Mouse (Mus musculus) midbrain, embryonic 13.5 days (tissue): ENCODE results near the gene Vps72. TPM values are rescaled to one million over a fixed set of nuclear protein-coding genes. Genes with fewer than 3 reads are reported as not detected.

Experiments
- ATAC-seq: fragments of 200-750 bp; cut with Nextera tagmentation; 2 replicates; pipeline ENCODE4 v1.8.0; 2017; ENCODE audit warnings: mild to moderate bottlenecking, moderate TSS enrichment, moderate library complexity
- H3K27ac ChIP-seq: fragments of 300-500 bp; sonication (generic); 2 replicates; pipeline ENCODE4 v1.5.1; 2015; ENCODE audit warnings: inconsistent platforms, mild to moderate bottlenecking, moderate library complexity
- H3K27me3 ChIP-seq: fragments of 300-500 bp; sonication (generic); 2 replicates; pipeline ENCODE4 v1.6.1; 2015; ENCODE audit warnings: mild to moderate bottlenecking, inconsistent platforms
- H3K36me3 ChIP-seq: fragments of 300-500 bp; sonication (generic); 2 replicates; pipeline ENCODE4 v1.6.1; 2015; ENCODE audit warnings: mild to moderate bottlenecking, inconsistent platforms
- H3K4me1 ChIP-seq: fragments of 300-500 bp; sonication (generic); replicated peaks from 2 replicates; pipeline ENCODE4 v1.6.1; 2015; ENCODE audit warnings: inconsistent platforms
- H3K4me2 ChIP-seq: fragments of 300-500 bp; sonication (generic); replicated peaks from 2 replicates; pipeline ENCODE4 v1.6.1; 2015; ENCODE audit warnings: moderate library complexity, mild to moderate bottlenecking, inconsistent platforms
- H3K4me3 ChIP-seq: fragments of 300-500 bp; sonication (generic); replicated peaks from 2 replicates; pipeline ENCODE4 v1.5.1; 2015; ENCODE audit warnings: mild to moderate bottlenecking, inconsistent platforms
- H3K9ac ChIP-seq: fragments of 300-500 bp; sonication (generic); replicated peaks from 2 replicates; pipeline ENCODE4 v1.6.1; 2015; ENCODE audit warnings: mild to moderate bottlenecking, inconsistent platforms
- H3K9me3 ChIP-seq: fragments of 300-500 bp; sonication (generic); 2 replicates; pipeline ENCODE4 v1.6.1; 2016; ENCODE audit warnings: mild to moderate bottlenecking, inconsistent platforms
- WGBS: fragments of 180-500 bp; shearing (Covaris S2); methylation state at CpG from one replicate; pipeline ENCODE4 v1.1.7; 2015; 5-methylcytosine and 5-hydroxymethylcytosine counted together
- polyA plus RNA-seq: library from polyadenylated mRNA; unstranded; fragments of >200 nt; fragmentation: Nextera tagmentation; extraction: Ambion mirVana; gene quantifications from 2 replicates; pipeline ENCODE4 v1.2.1, GENCODE M21; 2015

Vps72 gene
- polyA plus RNA-seq, 1 experiment from 2014 or later: 262 TPM

DNA sequence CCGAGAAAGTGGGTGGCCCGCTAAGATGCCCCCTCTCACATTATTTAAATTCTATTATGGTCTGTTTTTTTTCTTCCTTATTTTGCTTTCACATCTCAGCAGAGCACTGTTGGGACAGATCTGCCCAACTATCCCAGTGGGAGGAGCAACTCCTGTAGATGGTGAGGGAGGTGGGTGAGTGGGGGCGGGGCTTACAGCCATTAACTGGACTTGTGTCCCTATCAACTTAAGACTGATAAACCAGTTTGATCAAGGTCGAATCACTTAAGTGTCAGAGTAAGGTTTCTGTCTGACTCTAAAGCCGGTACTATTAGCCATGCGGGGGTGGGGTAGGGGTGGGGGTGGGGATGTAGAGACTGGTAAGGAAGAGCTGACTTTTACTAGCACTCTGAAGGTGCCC lies 24.2 kb downstream of the Vps72 start:
- 36% methylated on average over 6 of the region's 6 CpGs for WGBS
- Histone ChIP-seq H3K4me2 (peak overlapping the region; percentile 57), H3K9me3 (no peaks in the 10 kb centered on the region), H3K4me1 (peaks cover 23% of the 10 kb centered on the region), H3K4me3 (peak overlapping the region; percentile 38), H3K36me3 (peaks cover 26% of the 10 kb centered on the region), H3K27me3 (no peaks in the 10 kb centered on the region), H3K9ac (peak overlapping the region; percentile 52; the same call in 1 of the 2 replicates), H3K27ac (no peak overlapping the region)
- ATAC-seq: no peak

DNA sequence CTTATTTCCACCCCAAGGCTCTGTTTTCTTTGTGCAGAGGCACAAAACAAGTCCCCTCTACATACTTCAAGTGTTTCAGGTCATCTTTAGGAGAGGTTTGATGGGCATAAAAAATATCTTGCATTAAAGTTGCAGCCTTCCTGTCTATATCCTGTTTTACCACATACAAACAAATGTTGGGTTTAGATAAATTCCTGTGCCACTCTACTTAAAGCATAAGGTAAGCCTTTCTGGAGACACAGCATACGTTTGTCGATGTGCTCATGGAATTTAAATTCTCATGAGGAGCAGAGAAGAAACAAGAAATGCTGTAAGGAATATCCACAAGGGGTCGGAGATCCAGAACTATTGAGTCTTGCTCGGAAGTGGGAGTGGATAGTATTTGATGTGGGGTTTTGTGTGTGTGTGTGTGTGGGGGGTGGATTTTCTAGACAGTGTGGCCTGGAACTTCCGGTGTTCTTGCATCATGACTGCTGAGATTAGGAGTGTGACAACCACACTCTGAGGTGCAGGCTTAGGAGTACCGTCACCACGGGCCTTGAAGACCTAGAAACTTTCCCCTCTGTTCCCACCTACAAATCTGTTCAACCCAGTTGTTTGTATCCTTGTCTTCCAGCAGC lies 24.7 kb downstream of the Vps72 start:
- peaks cover 27% of the 10 kb centered on the region for H3K36me3 ChIP-seq
- no peak overlapping the region; the same call in 1 of the 2 replicates for H3K9ac ChIP-seq
- ATAC-seq: no peak
- 87% methylated on average over 7 of the region's 7 CpGs for WGBS
- peak overlapping the region; percentile 38 for H3K4me3 ChIP-seq
- H3K9me3 ChIP-seq: no peaks in the 10 kb centered on the region
- H3K4me2 ChIP-seq: peak overlapping the region; percentile 57
- H3K27ac ChIP-seq: no peak overlapping the region
- no peaks in the 10 kb centered on the region for H3K27me3 ChIP-seq
- peaks cover 23% of the 10 kb centered on the region for H3K4me1 ChIP-seq

DNA sequence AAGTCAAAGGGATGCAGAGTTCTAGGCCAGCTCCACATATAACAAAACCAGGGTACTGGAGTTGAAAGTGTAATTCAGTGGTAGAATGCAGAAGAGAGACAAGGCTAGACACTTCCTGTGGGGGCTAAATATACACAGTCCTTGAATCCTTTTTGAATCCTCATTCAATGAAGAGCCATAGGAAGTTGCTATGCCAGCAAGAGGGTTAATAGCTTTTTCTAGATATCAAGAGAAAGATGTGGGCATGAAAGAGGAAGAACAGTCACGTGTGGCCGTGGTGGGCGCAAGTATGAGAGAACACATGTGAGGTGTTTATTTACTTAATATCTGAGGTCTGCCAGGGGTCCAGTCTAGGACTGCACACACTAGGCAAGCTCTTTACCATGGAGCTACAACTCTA lies 25.5 kb downstream of the Vps72 start:
- ATAC-seq: no peak
- Histone ChIP-seq H3K9me3 (no peaks in the 10 kb centered on the region), H3K9ac (no peak overlapping the region), H3K4me1 (peaks cover 23% of the 10 kb centered on the region), H3K27ac (no peak overlapping the region), H3K36me3 (peaks cover 24% of the 10 kb centered on the region), H3K4me3 (no peak overlapping the region), H3K27me3 (no peaks in the 10 kb centered on the region), H3K4me2 (no peak overlapping the region)
- 92% methylated on average over 3 of the region's 3 CpGs for WGBS

DNA sequence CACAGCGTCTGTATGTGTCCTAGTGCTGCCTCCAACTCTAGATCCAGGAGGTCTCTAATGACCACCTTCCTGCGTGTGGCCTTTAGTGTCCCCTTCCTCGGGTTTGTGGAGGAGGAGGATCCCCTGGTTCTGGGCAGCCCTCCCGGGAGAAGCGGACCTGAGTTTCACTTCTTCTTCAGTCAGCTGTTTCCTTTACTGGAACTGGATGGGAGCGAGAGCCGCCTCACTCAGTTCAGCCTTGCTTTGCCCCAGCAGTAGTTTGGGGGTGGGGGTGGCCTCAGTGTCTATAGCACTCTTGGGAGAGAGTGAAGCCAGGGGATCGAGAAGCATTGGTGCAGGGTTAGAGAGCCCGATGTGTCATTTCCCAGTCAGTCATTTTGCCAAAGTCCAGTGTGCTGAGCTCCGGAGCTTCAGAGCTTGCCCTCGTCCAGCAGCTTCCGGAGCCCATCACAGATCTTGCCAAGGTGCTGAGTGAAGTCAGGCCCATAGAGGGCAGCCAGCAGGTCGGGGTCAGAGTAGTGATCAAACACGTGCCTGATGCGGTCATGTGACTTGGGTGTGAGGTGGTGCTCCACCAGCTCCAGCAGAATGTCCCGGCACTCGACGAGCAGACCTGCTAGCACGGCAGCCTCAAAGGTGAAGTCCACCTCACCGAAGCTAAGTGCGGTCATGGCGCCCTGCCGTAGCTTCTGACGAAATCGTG lies 28.9 kb downstream of the Vps72 start:
- no peak overlapping the region for H3K27ac ChIP-seq
- peaks cover 15% of the 10 kb centered on the region for H3K4me1 ChIP-seq
- H3K4me2 ChIP-seq: no peak overlapping the region
- ATAC-seq: no peak
- H3K9ac ChIP-seq: no peak overlapping the region
- no peak overlapping the region for H3K4me3 ChIP-seq
- H3K36me3 ChIP-seq: peaks cover 19% of the 10 kb centered on the region
- H3K27me3 ChIP-seq: no peaks in the 10 kb centered on the region
- H3K9me3 ChIP-seq: no peaks in the 10 kb centered on the region
- WGBS: 80% methylated on average over 25 of the region's 25 CpGs

DNA sequence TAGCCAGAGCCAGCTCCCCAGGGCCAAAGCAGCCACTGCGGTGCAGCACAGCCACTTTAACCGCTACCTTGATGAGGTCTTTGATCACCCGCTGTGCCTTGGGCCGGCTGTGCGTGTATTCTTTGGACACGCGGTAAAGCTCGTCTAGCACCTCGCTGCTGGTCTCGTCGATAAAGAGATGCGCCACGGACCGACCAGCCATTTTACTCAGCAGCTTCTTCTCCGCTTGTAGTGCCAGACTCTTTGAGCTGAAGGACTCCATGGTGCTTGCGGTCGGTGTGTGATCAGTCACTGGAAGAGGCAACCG lies 29.4 kb downstream of the Vps72 start:
- H3K27ac ChIP-seq: no peak overlapping the region
- H3K9me3 ChIP-seq: no peaks in the 10 kb centered on the region
- H3K4me1 ChIP-seq: peaks cover 10% of the 10 kb centered on the region
- H3K4me3 ChIP-seq: no peak overlapping the region
- H3K27me3 ChIP-seq: no peaks in the 10 kb centered on the region
- ATAC-seq: no peak
- H3K4me2 ChIP-seq: no peak overlapping the region
- H3K36me3 ChIP-seq: peaks cover 19% of the 10 kb centered on the region
- 66% methylated on average over 18 of the region's 18 CpGs for WGBS
- H3K9ac ChIP-seq: no peak overlapping the region

DNA sequence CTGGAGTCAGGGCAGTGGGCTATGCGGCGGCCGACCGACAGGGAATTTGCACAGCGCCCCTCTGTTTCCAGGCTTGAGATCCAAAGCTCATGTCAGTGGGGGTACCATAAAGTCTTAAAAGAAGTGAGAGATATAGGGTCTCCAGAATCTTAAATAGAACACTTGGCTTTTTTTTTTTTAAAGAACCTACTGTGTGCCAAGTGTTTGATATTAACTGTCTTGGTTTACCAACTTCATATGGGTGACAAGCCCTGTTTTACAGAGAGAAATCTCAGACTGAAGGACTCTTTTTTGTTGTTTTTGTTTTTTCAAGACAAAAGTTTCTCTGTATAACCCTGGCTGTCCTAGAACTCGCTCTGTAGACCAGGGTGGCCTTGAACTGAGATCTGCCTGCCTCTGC lies 30.0 kb downstream of the Vps72 start:
- WGBS: 88% methylated on average over 6 of the region's 6 CpGs
- no peak for ATAC-seq
- Histone ChIP-seq H3K4me1 (peaks cover 5% of the 10 kb centered on the region), H3K4me2 (no peak overlapping the region), H3K27me3 (no peaks in the 10 kb centered on the region), H3K4me3 (no peak overlapping the region), H3K9ac (no peak overlapping the region), H3K9me3 (no peaks in the 10 kb centered on the region), H3K27ac (no peak overlapping the region), H3K36me3 (peaks cover 19% of the 10 kb centered on the region)

DNA sequence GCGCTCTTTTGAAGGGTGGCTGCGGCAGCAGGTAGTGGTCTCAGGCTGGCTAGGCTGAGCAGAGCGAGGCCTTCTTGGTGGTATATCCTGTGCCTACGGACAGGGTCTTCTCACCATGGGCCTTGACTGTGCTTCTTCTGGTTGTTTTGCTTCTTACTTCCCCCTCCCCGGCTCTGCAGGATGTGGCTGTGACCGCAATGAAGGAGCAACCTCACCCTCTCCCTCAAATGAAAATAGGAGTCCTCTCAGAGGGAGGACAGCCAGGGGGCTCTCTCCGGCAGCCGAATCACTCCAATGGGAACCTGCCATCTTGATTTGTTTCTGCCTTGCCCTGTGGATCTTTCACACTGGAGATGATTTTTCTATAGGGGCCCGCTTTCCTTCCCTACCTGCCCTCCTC lies 30.7 kb downstream of the Vps72 start:
- no peaks in the 10 kb centered on the region; the same call in 1 of the 2 replicates for H3K4me1 ChIP-seq
- no peak for ATAC-seq
- no peak overlapping the region for H3K9ac ChIP-seq
- WGBS: 93% methylated on average over 9 of the region's 9 CpGs
- H3K36me3 ChIP-seq: peaks cover 19% of the 10 kb centered on the region
- no peak overlapping the region for H3K4me2 ChIP-seq
- no peaks in the 10 kb centered on the region for H3K27me3 ChIP-seq
- no peak overlapping the region for H3K27ac ChIP-seq
- H3K4me3 ChIP-seq: no peak overlapping the region
- no peaks in the 10 kb centered on the region for H3K9me3 ChIP-seq

DNA sequence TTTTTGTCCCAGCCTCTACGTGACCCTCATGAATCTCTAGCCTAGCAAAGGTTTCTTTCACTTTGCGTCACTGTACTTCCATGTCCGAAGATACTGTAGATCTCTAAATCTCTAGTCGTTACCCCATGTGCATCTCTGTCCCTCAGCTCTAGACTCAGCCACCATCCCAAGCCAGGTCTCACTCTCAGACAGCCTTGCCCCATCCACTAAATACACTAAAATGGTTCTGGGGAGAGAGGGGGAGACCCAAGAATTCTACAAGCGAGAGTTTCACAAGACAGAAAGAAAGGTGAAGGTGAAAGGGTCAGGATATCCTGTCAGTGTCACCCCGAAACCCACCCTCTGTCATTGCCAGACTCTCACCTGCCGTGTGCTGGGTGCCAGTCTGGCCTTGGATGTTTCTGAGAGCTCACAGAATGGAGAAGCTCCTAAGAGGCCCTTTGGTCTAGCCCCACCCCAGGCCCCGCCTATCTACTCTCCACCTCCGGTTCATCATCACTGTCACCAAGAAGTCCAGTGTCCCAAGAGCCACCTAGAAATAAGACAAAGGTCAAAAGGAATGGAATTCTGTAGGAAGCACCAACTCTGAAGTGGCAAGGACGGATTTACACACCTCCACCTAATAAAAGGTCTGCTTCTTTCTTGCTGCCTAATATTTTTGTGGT lies 31.3 kb downstream of the Vps72 start, which contains the start of gene Tnfaip8l2:
TSS of gene Tnfaip8l2 (minus strand) at position 409 of the 665 bp plus-strand sequence.
- peaks cover 19% of the 10 kb centered on the region for H3K36me3 ChIP-seq
- peak; percentile 62; the same call in 1 of the 2 replicates for ATAC-seq
- WGBS: 83% methylated on average over 10 of the region's 10 CpGs
- no peak within 1 kb of the TSS for H3K9ac ChIP-seq
- H3K4me3 ChIP-seq: no peak within 1 kb of the TSS
- no peaks in the 10 kb centered on the region for H3K9me3 ChIP-seq
- no peak within 1 kb of the TSS for H3K4me2 ChIP-seq
- no peaks in the 10 kb centered on the region for H3K4me1 ChIP-seq
- no peaks in the 10 kb centered on the region for H3K27me3 ChIP-seq
- H3K27ac ChIP-seq: no peak within 1 kb of the TSS

DNA sequence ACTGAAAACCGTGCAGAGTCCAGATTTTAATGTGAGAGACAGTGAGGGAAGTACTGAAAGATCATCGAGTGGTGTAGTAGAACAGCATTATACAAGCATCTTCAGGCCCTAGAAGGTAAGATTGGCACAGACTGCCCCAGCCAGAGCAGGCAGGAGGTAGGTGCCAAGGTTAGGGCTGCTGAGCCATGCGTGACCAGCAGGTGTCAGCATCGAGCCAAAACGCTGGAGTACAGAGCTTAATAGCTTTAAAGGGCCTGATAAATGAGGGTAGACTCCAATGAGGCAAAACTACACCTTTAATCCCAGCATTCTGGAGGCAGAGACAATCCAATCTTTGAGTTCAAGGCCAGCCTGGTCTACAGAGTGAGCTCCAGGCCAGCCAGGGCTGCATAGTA lies 31.8 kb downstream of the Vps72 start:
- Histone ChIP-seq H3K9ac (no peak overlapping the region), H3K4me2 (no peak overlapping the region), H3K36me3 (peaks cover 19% of the 10 kb centered on the region), H3K27me3 (no peaks in the 10 kb centered on the region), H3K27ac (no peak overlapping the region), H3K9me3 (no peaks in the 10 kb centered on the region), H3K4me1 (no peaks in the 10 kb centered on the region), H3K4me3 (no peak overlapping the region)
- ATAC-seq: peak; percentile 74
- WGBS: 9% methylated on average over 5 of the region's 5 CpGs

DNA sequence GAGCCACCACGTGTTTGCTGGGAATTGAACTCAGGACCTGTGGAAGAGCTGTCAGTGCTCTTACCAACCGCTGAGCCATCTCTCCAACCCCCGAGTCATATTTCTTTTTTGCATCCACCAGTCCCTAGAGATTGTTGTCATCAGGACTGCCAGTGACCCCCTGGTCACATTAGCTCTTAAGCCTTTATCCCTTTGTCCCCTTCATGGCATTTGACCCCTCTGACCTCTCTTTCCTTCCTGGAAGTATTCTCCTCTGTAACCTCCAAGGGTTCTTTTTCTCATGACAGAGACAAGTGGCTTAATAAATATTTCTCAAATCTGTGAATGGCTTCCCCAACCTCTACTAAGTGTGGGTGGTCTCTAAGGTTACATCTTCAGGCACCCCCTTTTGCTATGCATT lies 37.1 kb downstream of the Vps72 start:
- Histone ChIP-seq H3K4me2 (no peak overlapping the region), H3K9me3 (no peaks in the 10 kb centered on the region), H3K4me3 (no peak overlapping the region), H3K4me1 (no peaks in the 10 kb centered on the region), H3K36me3 (no peaks in the 10 kb centered on the region), H3K9ac (no peak overlapping the region), H3K27me3 (no peaks in the 10 kb centered on the region), H3K27ac (no peak overlapping the region)
- no peak for ATAC-seq
- 55% methylated on average over 3 of the region's 3 CpGs for WGBS

DNA sequence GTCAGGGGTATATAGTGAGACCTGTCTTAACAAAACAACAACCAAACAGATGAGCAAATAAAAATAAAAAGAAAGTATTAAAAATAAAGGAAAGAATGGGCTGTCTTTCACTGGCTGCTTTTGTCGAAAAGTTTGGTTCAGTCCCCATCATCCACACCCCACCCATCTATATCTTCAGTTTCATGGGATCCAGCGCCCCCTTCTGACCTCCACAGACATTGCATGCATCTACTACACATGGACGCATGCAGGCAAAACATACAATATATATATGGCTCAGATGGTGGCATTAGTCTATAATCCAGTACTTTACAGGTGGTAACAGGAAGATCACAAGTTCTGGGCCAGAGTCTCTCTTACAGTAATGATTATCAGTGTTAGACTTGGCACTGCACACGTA lies 43.1 kb downstream of the Vps72 start:
- H3K4me1 ChIP-seq: no peaks in the 10 kb centered on the region
- no peak overlapping the region for H3K9ac ChIP-seq
- no peak overlapping the region for H3K4me2 ChIP-seq
- H3K27ac ChIP-seq: no peak overlapping the region
- no peak for ATAC-seq
- WGBS: 51% methylated on average over 4 of the region's 4 CpGs
- no peaks in the 10 kb centered on the region for H3K36me3 ChIP-seq
- no peaks in the 10 kb centered on the region for H3K27me3 ChIP-seq
- no peaks in the 10 kb centered on the region for H3K9me3 ChIP-seq
- no peak overlapping the region for H3K4me3 ChIP-seq

DNA sequence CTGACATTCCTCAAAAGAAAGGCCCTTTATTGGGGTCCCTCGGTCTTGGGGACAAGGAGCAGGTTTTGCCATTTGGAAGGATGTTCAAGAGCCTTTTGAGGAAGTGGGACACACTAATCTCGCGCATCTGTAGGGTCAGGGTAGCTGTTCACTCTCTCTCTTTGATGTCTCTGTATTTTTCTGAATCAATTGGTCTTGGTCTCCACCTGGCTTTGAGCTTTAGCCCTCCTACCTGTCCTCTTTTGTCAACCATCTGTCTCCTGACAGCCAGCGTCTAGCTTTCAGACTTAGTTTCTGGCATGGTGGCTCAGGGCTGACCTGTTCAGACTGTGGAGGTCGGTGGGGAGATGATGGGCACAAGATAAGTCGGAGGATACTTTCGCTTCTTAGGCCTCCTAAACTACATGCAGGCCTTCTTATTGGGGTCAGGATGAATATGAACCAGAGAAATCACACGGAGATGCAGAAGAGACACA lies 48.7 kb downstream of the Vps72 start:
- H3K27ac ChIP-seq: peak overlapping the region; percentile 82
- 11% methylated on average over 8 of the region's 8 CpGs for WGBS

More for the DNA sequence above, 48.7 kb downstream of the Vps72 start:
- H3K36me3 ChIP-seq: peaks cover 6% of the 10 kb centered on the region
- H3K9ac ChIP-seq: peak overlapping the region; percentile 89
- no peaks in the 10 kb centered on the region for H3K9me3 ChIP-seq
- H3K4me2 ChIP-seq: peak overlapping the region; percentile 82
- H3K27me3 ChIP-seq: no peaks in the 10 kb centered on the region
- peaks cover 38% of the 10 kb centered on the region for H3K4me1 ChIP-seq
- peak overlapping the region; percentile 89 for H3K4me3 ChIP-seq
- no peak for ATAC-seq
